Mouse (Mus musculus) ZHBTc4 (cell line): ENCODE measurements around the gene Nktr.

Source experiments
- DNase-seq: peaks from one replicate; pipeline ENCODE4 v3.0.0-alpha.2; 2011; ENCODE audit warnings: low read depth, low spot score

The Nktr gene

GRCm38 (mm10) chr9:121718792-121719318 lies at the start of gene Nktr:
Gene Nktr, plus strand, starts transcription at chr9:121719169.
- peak; percentile 99 for DNase-seq

- DNase-seq, result peak; percentile 83
These were observed 49.6 kb upstream of the Nktr start for GRCm38 (mm10) chr9:121669348-121669791.

- DNase-seq, result peak; percentile 80
These were observed 47.7 kb upstream of the Nktr start for GRCm38 (mm10) chr9:121671300-121671699.

GRCm38 (mm10) chr9:121672311-121672710 lies 46.7 kb upstream of the Nktr start:
- DNase-seq, result no peak

- no peak for DNase-seq
These were observed 45.3 kb upstream of the Nktr start for GRCm38 (mm10) chr9:121673716-121674115.

- no peak for DNase-seq
These were observed 44.0 kb upstream of the Nktr start for GRCm38 (mm10) chr9:121675011-121675410.

GRCm38 (mm10) chr9:121675556-121675955 lies 43.4 kb upstream of the Nktr start:
- DNase-seq, result no peak

GRCm38 (mm10) chr9:121677069-121677468 lies 41.9 kb upstream of the Nktr start:
- no peak for DNase-seq

- DNase-seq, result no peak
These were observed 41.5 kb upstream of the Nktr start for GRCm38 (mm10) chr9:121677476-121677875.

GRCm38 (mm10) chr9:121679549-121679948 lies 39.4 kb upstream of the Nktr start:
- DNase-seq, result peak; percentile 79

- no peak for DNase-seq
These were observed 37.8 kb upstream of the Nktr start for GRCm38 (mm10) chr9:121681191-121681590.

- DNase-seq, result no peak
These were observed 36.8 kb upstream of the Nktr start for GRCm38 (mm10) chr9:121682037-121682680.

- no peak for DNase-seq
These were observed 34.3 kb upstream of the Nktr start for GRCm38 (mm10) chr9:121684702-121685101.

- no peak for DNase-seq
These were observed 28.7 kb upstream of the Nktr start for GRCm38 (mm10) chr9:121690200-121690651.

- DNase-seq, result no peak
These were observed 28.2 kb upstream of the Nktr start for GRCm38 (mm10) chr9:121690734-121691133.

- DNase-seq, result no peak
These were observed 24.2 kb upstream of the Nktr start for GRCm38 (mm10) chr9:121694736-121695135.

- DNase-seq, result no peak
These were observed 22.3 kb upstream of the Nktr start for GRCm38 (mm10) chr9:121696626-121697025.

GRCm38 (mm10) chr9:121697150-121698049 lies 21.6 kb upstream of the Nktr start:
- peak; percentile 58 for DNase-seq

- DNase-seq, result no peak
These were observed 14.7 kb upstream of the Nktr start for GRCm38 (mm10) chr9:121704261-121704645.

GRCm38 (mm10) chr9:121704646-121705625 lies 14.0 kb upstream of the Nktr start, which contains the start of gene Sec22c:
Gene Sec22c, minus strand, starts transcription at chr9:121705490.
- DNase-seq, result peak; percentile 93

GRCm38 (mm10) chr9:121706029-121706675 lies 12.8 kb upstream of the Nktr start:
- no peak for DNase-seq
